8 mouse cellular contexts compared by ENCODE assay signal in the genomic region with DNA sequence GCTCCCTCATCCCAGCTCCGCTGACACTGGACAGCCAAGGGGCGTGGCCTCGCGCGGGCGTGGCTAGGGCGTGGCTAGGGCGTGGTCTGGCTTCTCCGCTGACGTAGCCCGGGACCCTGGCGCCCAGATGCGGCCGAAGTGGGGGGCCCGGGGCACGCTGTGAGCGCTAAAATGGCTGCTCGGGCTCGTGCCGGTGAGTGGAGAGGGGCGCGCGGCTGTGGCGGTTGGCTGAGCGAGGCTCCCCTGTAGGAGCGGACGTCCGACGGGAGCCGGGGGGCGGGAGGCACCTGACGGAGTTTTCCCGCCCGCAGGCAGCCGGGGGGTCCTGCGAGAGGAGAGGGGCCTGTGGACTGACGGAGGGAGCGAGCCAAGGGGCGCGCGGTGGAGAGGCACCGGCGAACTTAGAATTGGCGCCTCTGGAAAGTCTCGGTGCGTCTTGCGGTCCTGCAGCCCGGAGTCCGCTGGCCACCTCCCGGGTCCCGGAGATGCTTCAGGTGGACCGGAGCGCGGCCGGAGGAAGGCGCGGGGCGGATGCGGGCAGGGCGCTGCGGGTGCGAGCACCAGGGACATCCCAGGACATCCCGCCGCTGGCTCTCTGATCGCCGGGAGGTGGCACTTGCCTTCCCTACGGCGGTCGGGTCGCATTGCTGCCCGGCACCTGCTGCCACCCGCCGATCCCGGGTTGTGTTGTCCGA. TPM values are rescaled to one million over a fixed set of nuclear protein-coding genes. Genes with fewer than 3 reads are reported as not detected.
DNase-seq lines count a peak whose midpoint lies in the region; ATAC-seq lines count a peak whose summit lies in the region.

No protein-coding gene starts in this region.

- H3K9ac ChIP-seq in hindbrain, embryonic 11.5 days (ENCODE audit: low read depth, low read length), result peak overlapping the region; percentile 60
- no peak overlapping the region for H3K9ac ChIP-seq in limb, embryonic 15.5 days
- peak overlapping the region; percentile 44 for H3K9ac ChIP-seq in midbrain, embryonic 14.5 days (replicated peaks; ENCODE audit: low read length)
- H3K9ac ChIP-seq in stomach, embryonic 14.5 days (replicated peaks; ENCODE audit: low read depth, low read length), result peak overlapping the region; percentile 4; the same call in 1 of the 2 replicates

- H3K4me2 ChIP-seq in hindbrain, embryonic 11.5 days (replicated peaks; ENCODE audit: low read depth, low read length), result peak overlapping the region; percentile 89
- peak overlapping the region; percentile 93 for H3K4me2 ChIP-seq in limb, embryonic 15.5 days
- H3K4me2 ChIP-seq in midbrain, embryonic 14.5 days (ENCODE audit: low read length), result peak overlapping the region; percentile 96
- H3K4me2 ChIP-seq in stomach, embryonic 14.5 days (replicated peaks; ENCODE audit: low read depth, low read length), result peak overlapping the region; percentile 92

- WGBS in forebrain, embryonic 10.5 days, result under 1% methylated on average over 74 of the region's 75 CpGs
- under 1% methylated on average over 71 of the region's 75 CpGs for WGBS in hindbrain, embryonic 11.5 days
- WGBS in limb, embryonic 15.5 days, result under 1% methylated on average over 73 of the region's 75 CpGs
- under 1% methylated on average over 74 of the region's 75 CpGs for WGBS in midbrain, embryonic 14.5 days
- under 1% methylated on average over 67 of the region's 75 CpGs for WGBS in stomach, embryonic 14.5 days

- peak overlapping the region; percentile 89 for H3K27ac ChIP-seq in forebrain, embryonic 10.5 days
- peak overlapping the region; percentile 13; the same call in 1 of the 2 replicates for H3K27ac ChIP-seq in hindbrain, embryonic 11.5 days (ENCODE audit: low read depth, low read length)
- H3K27ac ChIP-seq in limb, embryonic 15.5 days, result no peak overlapping the region
- H3K27ac ChIP-seq in midbrain, embryonic 14.5 days (replicated peaks; ENCODE audit: low read depth, low read length), result no peak overlapping the region
- no peak overlapping the region for H3K27ac ChIP-seq in stomach, embryonic 14.5 days (ENCODE audit: low read length)

- H3K9me3 ChIP-seq in forebrain, embryonic 10.5 days, result no peaks in the 10 kb centered on the region
- H3K9me3 ChIP-seq in hindbrain, embryonic 11.5 days (ENCODE audit: control insufficient read depth, low read length), result no peaks in the 10 kb centered on the region
- H3K9me3 ChIP-seq in limb, embryonic 15.5 days, result no peaks in the 10 kb centered on the region
- H3K9me3 ChIP-seq in midbrain, embryonic 14.5 days (ENCODE audit: control insufficient read depth, low read length), result no peaks in the 10 kb centered on the region
- H3K9me3 ChIP-seq in stomach, embryonic 14.5 days (ENCODE audit: control insufficient read depth, low read depth, low read length), result no peaks in the 10 kb centered on the region

- no peaks in the 10 kb centered on the region for H3K36me3 ChIP-seq in forebrain, embryonic 10.5 days (replicated peaks)
- no peaks in the 10 kb centered on the region for H3K36me3 ChIP-seq in hindbrain, embryonic 11.5 days (ENCODE audit: control insufficient read depth, insufficient read depth, low read length)
- H3K36me3 ChIP-seq in limb, embryonic 15.5 days, result no peaks in the 10 kb centered on the region
- H3K36me3 ChIP-seq in midbrain, embryonic 14.5 days (ENCODE audit: control insufficient read depth, insufficient read depth, low read length), result no peaks in the 10 kb centered on the region
- H3K36me3 ChIP-seq in stomach, embryonic 14.5 days (ENCODE audit: control insufficient read depth, insufficient read depth, low read length), result no peaks in the 10 kb centered on the region

- intact Hi-C loops in left cerebral cortex, postnatal 25 days (cut with DNase I), result no loop called here

- peak overlapping the region; percentile 68 for H3K4me3 ChIP-seq in forebrain, embryonic 10.5 days
- peak overlapping the region; percentile 80 for H3K4me3 ChIP-seq in hindbrain, embryonic 11.5 days (ENCODE audit: low read depth, low read length)
- H3K4me3 ChIP-seq in limb, embryonic 15.5 days, result peak overlapping the region; percentile 69
- peak overlapping the region; percentile 64 for H3K4me3 ChIP-seq in midbrain, embryonic 14.5 days (replicated peaks; ENCODE audit: low read depth, low read length)
- H3K4me3 ChIP-seq in stomach, embryonic 14.5 days (ENCODE audit: low read depth, low read length), result peak overlapping the region; percentile 67

- peaks cover 62% of the 10 kb centered on the region for H3K4me1 ChIP-seq in forebrain, embryonic 10.5 days
- H3K4me1 ChIP-seq in hindbrain, embryonic 11.5 days (replicated peaks; ENCODE audit: control insufficient read depth, insufficient read depth, low read length), result 0 out of 2 replicates have a peak, but pooled peaks cover 6% of the 10 kb centered on the region
- peaks cover 22% of the 10 kb centered on the region for H3K4me1 ChIP-seq in limb, embryonic 15.5 days
- H3K4me1 ChIP-seq in midbrain, embryonic 14.5 days (ENCODE audit: control insufficient read depth, insufficient read depth, low read length), result no peaks in the 10 kb centered on the region
- no peaks in the 10 kb centered on the region for H3K4me1 ChIP-seq in stomach, embryonic 14.5 days (ENCODE audit: control insufficient read depth, insufficient read depth, low read length)

- DNase-seq in R1 (ENCODE audit: low read depth, low spot score), result peak; percentile 79
- peak; percentile 50 for DNase-seq in c-Kit-positive CD71-positive TER-119-positive erythroid progenitor cells, embryonic 14.5 days (ENCODE audit: low spot score)
- peak; percentile 93 for DNase-seq in forebrain, embryonic 10.5 days (ENCODE audit: extremely low spot score, low spot score)
- peak; percentile 94 for DNase-seq in hindbrain, embryonic 11.5 days (ENCODE audit: low spot score)
- DNase-seq in midbrain, embryonic 14.5 days, result peak; percentile 79
- no peak for DNase-seq in left cerebral cortex, postnatal 25 days (ENCODE audit: low spot score in 2 of 2)

- peaks cover 81% of the 10 kb centered on the region for H3K27me3 ChIP-seq in forebrain, embryonic 10.5 days (ENCODE audit: poor library complexity, severe bottlenecking)
- peaks cover 12% of the 10 kb centered on the region for H3K27me3 ChIP-seq in hindbrain, embryonic 11.5 days (ENCODE audit: control insufficient read depth, insufficient read depth, low read length)
- peaks cover 62% of the 10 kb centered on the region for H3K27me3 ChIP-seq in limb, embryonic 15.5 days
- H3K27me3 ChIP-seq in midbrain, embryonic 14.5 days (ENCODE audit: control insufficient read depth, insufficient read depth, low read length), result peaks cover 34% of the 10 kb centered on the region
- H3K27me3 ChIP-seq in stomach, embryonic 14.5 days (ENCODE audit: control insufficient read depth, insufficient read depth, low read length), result peaks cover 24% of the 10 kb centered on the region

- peak; percentile 96 for ATAC-seq in hindbrain, embryonic 11.5 days (ENCODE audit: low FRiP score)
- ATAC-seq in limb, embryonic 15.5 days (ENCODE audit: insufficient number of reproducible peaks, low FRiP score, low TSS enrichment, low read depth), result peak; percentile 77; the same call in 1 of the 2 replicates
- ATAC-seq in midbrain, embryonic 14.5 days (ENCODE audit: low FRiP score, low TSS enrichment), result peak; percentile 86
- peak; percentile 91 for ATAC-seq in stomach, embryonic 14.5 days (ENCODE audit: insufficient number of reproducible peaks, insufficient read depth, low FRiP score, low read depth)

RNA-seq across cellular contexts. Expression of a gene that starts 2.5 kb away (rescaled TPM):
- 16.3 and 17.4 TPM in 2 replicates for polyA plus RNA-seq in forebrain, embryonic 10.5 days (2016; fragmentation: Nextera tagmentation; extraction: Ambion mirVana)
- 9.9 and 10.3 TPM in 2 replicates for polyA plus RNA-seq in hindbrain, embryonic 11.5 days (2014; fragmentation: Nextera tagmentation; extraction: Ambion mirVana)
- polyA plus RNA-seq in limb, embryonic 15.5 days (2015; fragmentation: Nextera tagmentation; extraction: Ambion mirVana), result 0.52 and 0.95 TPM in 2 replicates
- 0.26 and 0.84 TPM in 2 replicates for polyA plus RNA-seq in midbrain, embryonic 14.5 days (2014; fragmentation: Nextera tagmentation; extraction: Ambion mirVana)
- 0.27 and 0.61 TPM in 2 replicates for polyA plus RNA-seq in stomach, embryonic 14.5 days (2014; fragmentation: Nextera tagmentation; extraction: Ambion mirVana)
- total RNA-seq in left cerebral cortex, postnatal 25 days (2021), result not detected

Comparison
In these comparisons a context has a peak if more than half of its experiments do, and no peak if none do; other contexts are left out.
1. DNase-seq: peak in R1 (single experiment), c-Kit-positive CD71-positive TER-119-positive erythroid progenitor cells, embryonic 14.5 days (single experiment), forebrain, embryonic 10.5 days (single experiment), hindbrain, embryonic 11.5 days (single experiment) and midbrain, embryonic 14.5 days (single experiment); none in left cerebral cortex, postnatal 25 days (0 of 2).
2. H3K27ac ChIP-seq: peak in forebrain, embryonic 10.5 days (single experiment) and hindbrain, embryonic 11.5 days (single experiment); none in limb, embryonic 15.5 days (single experiment), midbrain, embryonic 14.5 days (single experiment) and stomach, embryonic 14.5 days (single experiment).
3. Peak in every context shown above with its lines, with median percentiles within 50 percentile points of each other: H3K4me3 ChIP-seq, ATAC-seq and H3K4me2 ChIP-seq.